Mouse (Mus musculus) splenic B cell, adult 2 months (primary cell): ENCODE data around the gene Tmem132d.

Experiments used
- DNase-seq: peaks from one replicate; pipeline ENCODE4 v3.0.0-alpha.2; 2011; ENCODE audit warnings: low read depth, low spot score
- H3K27me3 ChIP-seq: 2 replicates; pipeline ENCODE4 v1.6.1; 2012; ENCODE audit warnings: mild to moderate bottlenecking, low read length, moderate library complexity, mixed read lengths; ENCODE audit not compliant: control insufficient read depth, poor library complexity, insufficient read depth, severe bottlenecking
- H3K36me3 ChIP-seq: 2 replicates; pipeline ENCODE4 v1.6.1; 2012; ENCODE audit warnings: mild to moderate bottlenecking, low read length, moderate library complexity, mixed read lengths; ENCODE audit not compliant: control insufficient read depth, poor library complexity, insufficient read depth, severe bottlenecking

Tmem132d gene

DNA sequence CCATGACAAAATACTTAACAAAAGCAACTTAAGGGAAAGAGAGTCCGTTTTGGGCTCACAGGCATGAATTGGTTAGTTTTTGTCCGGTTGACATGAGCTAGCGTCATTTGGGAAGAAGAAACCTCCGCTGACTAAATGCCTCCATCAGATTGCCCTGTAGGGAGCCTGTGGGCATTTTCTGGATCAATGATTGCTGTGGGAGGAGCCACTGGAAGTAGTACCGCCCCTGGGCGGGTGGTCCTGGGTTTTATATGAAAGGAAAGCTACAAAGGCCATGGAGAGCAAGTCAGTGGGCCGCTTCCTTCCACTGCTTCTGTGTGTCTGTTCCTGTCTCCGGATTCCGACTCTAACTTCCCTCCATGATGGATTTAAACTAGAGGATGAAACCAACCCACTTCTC, 909 bp upstream of the Tmem132d start:
- Histone ChIP-seq H3K36me3 (no peaks in the 10 kb centered on the region), H3K27me3 (no peaks in the 10 kb centered on the region)
- DNase-seq = no peak

DNA sequence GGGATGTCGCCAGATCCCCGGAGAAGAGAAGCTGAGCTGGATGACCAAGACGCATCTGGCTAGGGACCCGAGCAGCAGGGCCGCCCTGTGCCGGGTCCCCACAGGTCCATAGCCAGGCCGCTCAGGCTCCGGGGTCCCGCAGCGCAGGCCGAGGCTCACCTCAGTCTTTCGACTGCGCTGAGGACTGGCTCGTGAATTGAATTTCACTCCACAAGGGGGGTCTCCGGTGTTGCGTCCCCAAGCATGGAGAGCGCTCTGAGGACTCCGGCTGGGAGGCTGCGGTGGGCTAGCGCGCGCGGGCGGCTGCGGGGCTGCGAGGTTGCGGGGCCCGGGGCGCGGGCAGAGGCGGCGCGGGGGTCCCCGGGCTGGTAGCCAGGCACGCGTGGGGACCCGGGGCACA, 455 bp downstream of the Tmem132d start:
- Histone ChIP-seq H3K27me3 (no peaks in the 10 kb centered on the region), H3K36me3 (no peaks in the 10 kb centered on the region)
- no peak for DNase-seq

DNA sequence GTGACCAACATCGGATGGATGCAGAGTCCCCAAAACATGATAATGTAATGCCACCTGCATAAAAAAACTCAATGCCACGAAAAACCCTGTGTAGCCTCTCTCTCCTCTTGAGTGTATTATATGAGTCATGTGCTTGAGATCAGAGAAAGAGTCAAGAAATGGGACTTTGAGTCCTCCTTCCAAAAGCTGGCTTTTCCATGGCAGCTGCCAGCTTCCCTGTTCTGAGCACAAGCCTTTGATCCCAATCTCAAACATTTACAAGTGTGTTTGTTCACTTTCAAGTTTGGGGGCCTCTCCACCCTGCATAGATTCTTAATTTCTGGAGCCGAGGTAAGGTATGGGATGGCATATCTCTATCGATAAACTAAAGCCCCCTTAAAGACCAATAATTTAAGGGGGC, 8.2 kb downstream of the Tmem132d start:
- no peak for DNase-seq
- H3K36me3 ChIP-seq = no peaks in the 10 kb centered on the region
- H3K27me3 ChIP-seq = no peaks in the 10 kb centered on the region

DNA sequence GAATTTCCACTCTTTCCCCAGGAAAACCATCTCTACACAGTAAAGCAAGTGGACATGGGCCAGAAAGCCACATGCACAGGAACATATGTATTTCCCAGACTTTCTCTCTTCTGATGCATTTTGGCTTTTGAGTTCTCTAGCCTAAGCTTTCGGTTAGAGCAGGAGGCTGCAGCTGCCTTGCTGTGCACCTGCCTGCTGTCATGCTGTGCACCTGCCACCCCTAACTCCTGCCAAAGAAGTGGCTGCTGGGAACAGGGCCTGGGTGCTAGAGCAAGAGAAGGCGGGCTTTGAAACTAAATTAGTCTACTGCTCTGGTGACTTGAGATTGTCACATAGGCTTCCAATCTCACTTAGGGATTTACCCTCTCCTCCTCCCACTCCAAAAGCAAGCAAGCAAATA, 8.7 kb downstream of the Tmem132d start:
- H3K36me3 ChIP-seq = no peaks in the 10 kb centered on the region
- H3K27me3 ChIP-seq = no peaks in the 10 kb centered on the region
- DNase-seq = no peak

DNA sequence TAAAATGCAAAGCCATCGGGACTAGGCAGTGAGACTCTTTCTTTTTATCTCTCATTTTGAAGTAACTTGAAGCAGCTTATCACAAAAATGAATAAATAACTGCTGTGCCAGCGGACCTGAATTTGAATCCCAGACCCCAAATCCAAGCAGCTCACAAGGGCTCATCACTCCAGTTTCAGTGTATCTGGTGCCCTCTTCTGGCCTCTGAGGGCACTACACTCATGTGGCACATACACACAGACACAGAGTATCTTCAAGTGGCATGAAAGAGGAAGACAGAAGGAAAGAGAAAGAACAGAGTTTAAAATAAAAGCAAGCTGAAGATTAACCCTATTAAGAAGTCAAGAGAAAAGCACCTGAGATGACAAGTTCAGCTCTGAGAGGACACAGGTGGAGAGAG, 10.8 kb downstream of the Tmem132d start:
- DNase-seq = no peak
- H3K36me3 ChIP-seq = no peaks in the 10 kb centered on the region
- H3K27me3 ChIP-seq = no peaks in the 10 kb centered on the region

DNA sequence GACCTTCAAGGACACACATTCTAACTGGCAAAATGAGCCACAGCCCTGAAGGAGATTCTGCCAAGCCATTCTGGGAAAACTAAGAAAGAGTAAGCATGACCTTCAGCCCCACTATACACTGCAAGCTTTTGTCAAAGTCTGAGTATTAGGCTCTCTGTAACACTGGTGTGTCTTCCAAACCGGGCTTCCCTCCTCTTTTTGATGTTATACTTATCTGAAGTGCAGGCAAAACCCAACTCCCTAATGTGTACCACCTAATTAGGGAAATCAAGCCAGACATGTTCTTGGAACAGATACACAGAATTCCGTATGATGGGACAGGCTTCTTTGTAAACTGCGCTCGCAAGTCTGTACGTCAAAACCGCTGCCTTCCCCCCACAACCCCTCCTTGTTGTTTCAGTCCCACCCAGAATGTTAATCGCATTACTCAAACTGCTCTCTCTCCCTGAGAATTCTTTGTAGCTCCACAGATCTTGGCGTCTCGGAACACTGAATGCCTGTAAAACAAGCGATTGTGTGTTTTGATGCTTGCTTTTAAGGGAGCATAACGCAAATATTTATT, 14.6 kb downstream of the Tmem132d start:
- Histone ChIP-seq H3K36me3 (no peaks in the 10 kb centered on the region), H3K27me3 (no peaks in the 10 kb centered on the region)

DNA sequence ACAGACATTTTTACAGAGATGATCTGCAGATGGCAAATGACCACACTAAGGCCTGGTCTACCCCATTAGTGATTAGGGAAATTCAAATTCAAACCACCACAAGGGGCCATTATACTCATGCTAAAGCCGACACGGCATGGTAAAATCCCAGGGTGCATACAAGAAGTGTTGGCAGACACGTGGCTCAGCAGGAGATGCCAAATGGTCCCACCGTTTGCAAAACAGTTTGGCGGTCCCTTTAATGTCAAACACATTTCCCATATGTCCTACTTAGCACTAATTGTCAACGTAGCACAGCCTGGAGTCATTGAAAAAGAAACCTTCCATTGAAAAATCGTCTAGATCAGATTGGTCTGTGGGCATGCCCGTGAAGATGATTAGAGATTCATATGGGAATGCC, 18.8 kb downstream of the Tmem132d start:
- Histone ChIP-seq H3K36me3 (no peaks in the 10 kb centered on the region), H3K27me3 (no peaks in the 10 kb centered on the region)
- DNase-seq = no peak

More for the DNA sequence above, 14.6 kb downstream of the Tmem132d start:
- no peak for DNase-seq

DNA sequence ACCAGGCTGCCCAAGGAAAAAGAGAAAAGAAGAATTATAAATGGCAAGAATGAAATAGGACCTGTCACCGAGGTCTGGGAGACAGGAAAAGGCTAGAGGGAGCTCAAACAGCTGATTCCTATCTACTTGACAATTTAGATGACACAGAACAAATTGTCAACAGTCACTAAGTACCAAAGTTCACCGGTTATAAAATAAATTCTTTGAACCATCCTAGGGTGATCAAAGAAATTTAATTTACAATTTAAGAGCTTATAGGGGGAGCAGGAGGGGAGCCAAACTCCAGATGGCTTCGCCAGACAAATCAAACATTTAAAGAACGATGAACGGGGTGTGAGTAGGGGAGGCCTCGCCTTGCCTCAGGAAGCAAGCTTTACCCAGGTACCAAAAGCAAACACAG, 20.6 kb downstream of the Tmem132d start:
- Histone ChIP-seq H3K27me3 (no peaks in the 10 kb centered on the region), H3K36me3 (no peaks in the 10 kb centered on the region)
- DNase-seq = no peak

DNA sequence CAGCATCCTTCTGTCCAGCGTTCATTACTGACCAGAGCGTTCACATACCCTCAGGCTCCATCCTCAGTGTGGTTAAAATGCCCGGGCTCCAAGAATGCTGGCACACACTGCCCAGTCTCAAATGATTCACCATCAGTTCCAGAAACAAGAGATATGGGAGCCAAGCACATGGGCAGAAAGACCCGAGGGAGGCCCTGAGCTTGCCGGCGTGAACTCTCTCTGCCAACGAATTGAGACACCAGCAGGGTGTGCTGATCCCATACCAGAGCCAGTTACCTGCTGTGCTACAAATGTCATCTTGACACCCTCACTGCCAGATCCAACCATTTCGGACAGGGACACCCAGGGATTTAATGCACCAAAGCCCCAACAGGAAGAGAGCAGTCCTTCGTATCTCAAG, 25.3 kb downstream of the Tmem132d start:
- Histone ChIP-seq H3K27me3 (no peaks in the 10 kb centered on the region), H3K36me3 (no peaks in the 10 kb centered on the region)
- no peak for DNase-seq

DNA sequence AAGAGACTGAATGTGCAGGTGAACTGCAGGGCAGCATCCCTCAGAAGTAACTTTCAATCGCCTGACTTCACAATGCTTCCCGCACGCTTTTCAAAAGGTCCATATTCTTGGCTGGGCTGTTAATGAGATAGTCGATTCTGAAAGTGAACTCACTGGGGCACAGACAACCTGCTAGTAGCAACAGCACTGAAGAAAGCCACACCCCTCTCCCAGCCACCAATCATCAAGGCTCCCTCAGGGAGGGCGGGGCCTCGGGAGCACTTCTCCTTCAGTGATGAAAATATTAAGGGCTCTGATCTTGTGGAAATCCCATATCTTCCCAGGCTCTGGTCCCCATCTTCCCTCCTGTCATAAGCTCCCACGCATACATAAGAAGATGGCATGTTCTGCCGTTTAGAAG, 27.8 kb downstream of the Tmem132d start:
- Histone ChIP-seq H3K27me3 (no peaks in the 10 kb centered on the region), H3K36me3 (no peaks in the 10 kb centered on the region)
- no peak for DNase-seq

DNA sequence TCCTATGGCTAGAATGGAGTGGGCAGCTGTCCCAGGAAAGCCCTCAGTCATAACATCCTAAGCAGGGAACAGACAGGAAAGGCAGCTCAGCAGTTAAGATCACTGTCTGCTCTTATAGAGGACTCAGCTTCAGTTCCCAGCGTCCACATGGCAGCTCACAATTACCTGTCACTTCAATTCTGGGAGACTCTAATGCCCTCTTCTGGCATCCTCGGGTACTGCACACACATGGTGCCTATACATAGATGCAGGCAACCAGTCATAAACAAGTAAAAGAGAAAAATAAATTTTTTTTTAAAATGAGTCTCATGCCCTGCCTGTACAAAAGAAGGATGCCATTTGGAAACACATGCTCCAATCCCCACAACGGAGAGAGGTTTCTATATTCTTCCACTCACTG, 28.7 kb downstream of the Tmem132d start:
- no peaks in the 10 kb centered on the region for H3K27me3 ChIP-seq
- H3K36me3 ChIP-seq = no peaks in the 10 kb centered on the region
- DNase-seq = no peak

DNA sequence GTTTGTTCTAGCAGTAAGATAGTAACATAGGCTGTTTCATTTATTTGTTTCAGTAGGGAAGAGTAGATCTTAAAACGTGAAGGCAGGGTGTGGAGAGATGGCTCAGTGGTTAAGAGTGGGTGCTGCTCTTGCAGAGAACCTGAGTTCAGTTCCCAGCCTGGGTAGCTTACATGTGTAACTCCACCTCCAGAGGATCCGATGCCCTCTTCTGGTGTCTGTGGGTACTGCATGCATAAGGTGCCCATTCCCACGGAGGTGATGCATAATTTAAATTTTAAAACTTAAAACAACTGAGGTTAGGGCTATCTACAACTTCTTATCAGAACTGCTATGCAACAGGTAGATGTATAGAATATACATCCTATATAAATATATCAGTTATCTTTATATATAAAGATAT, 40.5 kb downstream of the Tmem132d start:
- no peak for DNase-seq
- H3K36me3 ChIP-seq = no peaks in the 10 kb centered on the region
- H3K27me3 ChIP-seq = no peaks in the 10 kb centered on the region

DNA sequence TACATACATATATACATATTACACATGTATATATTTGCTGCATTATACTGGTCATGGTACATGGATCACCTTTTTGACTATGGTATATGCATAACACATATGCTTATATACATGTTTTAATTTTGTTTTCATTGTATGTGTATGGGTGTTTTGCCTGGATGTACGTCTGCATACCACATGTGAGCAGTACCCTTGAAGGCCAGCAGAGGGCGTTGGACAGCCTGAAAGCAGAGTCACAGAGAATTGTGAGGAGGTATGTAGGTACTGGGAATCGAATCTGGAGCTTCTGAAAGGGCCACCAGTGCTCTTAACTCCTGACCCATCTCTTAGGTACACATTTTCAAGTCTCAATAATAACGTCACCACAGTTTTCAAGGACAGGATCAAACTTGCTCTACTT, 43.2 kb downstream of the Tmem132d start:
- Histone ChIP-seq H3K36me3 (no peaks in the 10 kb centered on the region), H3K27me3 (no peaks in the 10 kb centered on the region)
- no peak for DNase-seq

DNA sequence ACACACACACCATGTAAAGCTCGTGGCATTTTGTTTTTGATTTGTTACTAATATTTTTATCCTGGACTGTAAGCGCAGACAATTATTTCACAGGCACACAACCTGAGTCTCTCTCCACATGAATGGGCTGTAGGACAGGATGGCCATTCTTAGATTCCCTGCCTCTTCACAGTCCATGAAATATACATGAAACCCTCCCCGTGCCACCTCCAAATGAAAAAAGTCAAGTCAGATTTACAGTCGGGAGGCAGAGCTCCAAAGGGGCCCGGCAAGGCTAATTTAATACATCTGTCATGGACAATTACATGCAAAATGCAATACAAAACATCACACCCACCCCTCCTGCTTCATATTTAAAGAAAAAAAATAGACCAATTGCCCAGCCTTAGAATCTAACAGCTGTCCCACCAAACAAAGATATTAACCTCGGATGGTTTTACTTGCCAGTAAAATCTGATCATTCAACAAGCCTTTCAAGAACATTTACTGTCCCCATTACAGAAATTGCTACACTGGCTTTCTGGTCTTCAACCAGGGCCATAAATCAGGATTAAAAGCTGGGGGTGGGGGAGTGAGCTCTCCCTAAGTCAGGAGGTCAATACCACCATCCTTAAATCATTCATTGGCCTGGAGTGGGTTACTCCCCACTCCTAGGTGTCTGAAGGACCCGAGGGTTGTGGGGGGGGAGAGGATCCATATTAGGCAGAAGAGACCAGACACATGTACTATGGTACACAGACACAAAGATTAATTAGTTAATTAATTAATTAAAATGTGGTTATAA, 44.3 kb downstream of the Tmem132d start:
- Histone ChIP-seq H3K36me3 (no peaks in the 10 kb centered on the region), H3K27me3 (no peaks in the 10 kb centered on the region)
- no peak for DNase-seq

DNA sequence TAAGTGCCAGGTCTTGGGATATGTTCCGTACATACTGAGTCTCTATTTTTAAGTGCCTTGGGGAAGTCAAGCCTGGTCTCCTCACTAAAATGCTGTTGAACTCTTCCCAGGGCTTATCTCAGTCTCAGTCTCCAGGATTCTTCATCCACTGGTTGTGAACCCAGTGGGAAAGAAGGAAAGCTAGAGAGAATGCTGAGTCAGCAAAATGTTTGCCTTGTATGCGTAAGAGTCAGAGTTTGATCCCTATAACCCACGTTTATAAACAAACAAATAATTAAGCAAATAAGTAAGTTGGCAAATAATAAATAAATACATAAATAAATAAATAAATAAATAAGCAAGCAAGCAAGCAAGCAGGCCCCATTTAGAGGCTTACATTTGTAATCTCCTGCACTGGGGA, 63.1 kb downstream of the Tmem132d start:
- DNase-seq = no peak
- Histone ChIP-seq H3K36me3 (no peaks in the 10 kb centered on the region), H3K27me3 (no peaks in the 10 kb centered on the region)

DNA sequence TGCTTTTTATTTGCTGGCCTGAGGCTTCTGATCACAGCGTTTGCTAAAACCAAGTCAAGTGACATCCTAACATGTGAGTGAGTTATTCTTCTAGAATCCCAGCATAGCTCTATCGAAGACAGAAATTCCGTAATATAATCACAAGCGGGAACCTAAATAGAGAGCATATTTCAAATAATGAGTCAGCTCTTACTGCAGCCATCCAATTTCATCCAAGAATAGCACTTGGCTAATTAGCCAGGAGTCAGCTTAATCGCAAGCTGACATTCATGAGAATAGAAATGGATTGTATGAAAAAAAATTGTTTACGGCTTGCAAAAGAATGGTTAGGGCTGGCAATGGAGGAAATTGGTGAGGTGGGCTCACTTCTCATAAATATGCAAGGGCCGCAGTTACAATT, 63.8 kb downstream of the Tmem132d start:
- Histone ChIP-seq H3K27me3 (no peaks in the 10 kb centered on the region), H3K36me3 (no peaks in the 10 kb centered on the region)
- no peak for DNase-seq
